Mouse (Mus musculus) megakaryocyte, embryonic 14.5 days (primary cell): ENCODE measurements around the gene Ppp1r9a.

ENCODE experiments used
- FLI1 ChIP-seq: IDR thresholded peaks from 2 replicates; pipeline ENCODE4 v1.6.1; 2012; ENCODE audit warnings: low read length, inconsistent platforms, mixed read lengths
- GATA1 ChIP-seq: IDR thresholded peaks from 3 replicates; pipeline ENCODE4 v1.6.1; 2012; ENCODE audit warnings: mixed read lengths, low read length, inconsistent platforms, borderline replicate concordance

DNA sequence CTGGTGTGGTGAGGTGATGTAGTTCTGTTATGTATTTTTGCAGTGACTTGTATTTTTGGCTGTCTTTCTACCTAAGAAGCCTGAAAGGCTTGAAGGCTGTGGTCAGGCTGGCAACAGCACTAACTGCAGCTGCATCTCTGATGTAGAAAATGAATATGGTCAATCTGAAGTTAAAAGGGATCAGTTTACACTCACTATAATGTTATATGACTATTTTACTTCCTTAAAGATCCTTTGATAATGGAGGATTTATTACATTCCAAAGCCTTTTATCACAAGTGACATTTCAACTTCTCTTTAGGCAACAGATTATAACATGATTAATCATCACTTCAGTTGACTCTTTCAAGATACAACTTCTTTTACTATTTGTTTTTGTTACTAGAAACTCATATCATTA lies 179.4 kb downstream of the Ppp1r9a start:
- no peak for TF ChIP-seq GATA1
- TF ChIP-seq FLI1: no peak
